Mouse (Mus musculus): ENCODE results near the gene Mta1.

- TF ChIP-seq CTCF (IDR thresholded peaks at IDR 0.05; ENCODE audit: control insufficient read depth, insufficient read depth, insufficient read length): no peak
- no peak for TF ChIP-seq MAX (IDR thresholded peaks at IDR 0.05)
- TF ChIP-seq CEBPB (IDR thresholded peaks at IDR 0.05; ENCODE audit: low read depth): no peak
Observed at GRCm38 (mm10) chr12:113069389-113069788, 28.7 kb upstream of the Mta1 start.
